Mouse (Mus musculus): ENCODE results near the gene Dppa4. TPM values are rescaled to one million over a fixed set of nuclear protein-coding genes. Genes with fewer than 3 reads are reported as not detected.

Dppa4 gene
- polyA plus RNA-seq, 1 experiment = not detected

GRCm38 (mm10) chr16:48323133-48323532, 39.6 kb downstream of the Dppa4 start:
- no peaks in the 10 kb centered on the region for H3K27me3 ChIP-seq (ENCODE audit: control insufficient read depth, insufficient read depth, low read length)
- H3K36me3 ChIP-seq (ENCODE audit: control insufficient read depth, insufficient read depth, low read length) = no peaks in the 10 kb centered on the region
- no peak overlapping the region for H3K4me3 ChIP-seq (ENCODE audit: control insufficient read depth, insufficient read depth, low read length)
- TF ChIP-seq CTCF (IDR thresholded peaks at IDR 0.05; ENCODE audit: borderline replicate concordance, control insufficient read depth, extremely low read depth, insufficient read depth, low read length, poor library complexity) (no peak), POLR2A (IDR thresholded peaks at IDR 0.05; ENCODE audit: control insufficient read depth, extremely low read depth, insufficient read depth, low read length, poor library complexity) (no peak)
- 93% methylated on average over 6 of the region's 6 CpGs for WGBS
- no peak overlapping the region for H3K27ac ChIP-seq (ENCODE audit: control insufficient read depth, insufficient read depth, low read length)
- no peaks in the 10 kb centered on the region for H3K4me1 ChIP-seq (replicated peaks; ENCODE audit: control insufficient read depth, insufficient read depth, low read length)
- no peak for DNase-seq

- Histone ChIP-seq H3K36me3 (ENCODE audit: control insufficient read depth, insufficient read depth, low read length) (no peaks in the 10 kb centered on the region), H3K27me3 (ENCODE audit: control insufficient read depth, insufficient read depth, low read length) (no peaks in the 10 kb centered on the region), H3K4me1 (replicated peaks; ENCODE audit: control insufficient read depth, insufficient read depth, low read length) (no peaks in the 10 kb centered on the region), H3K27ac (ENCODE audit: control insufficient read depth, insufficient read depth, low read length) (no peak overlapping the region), H3K4me3 (ENCODE audit: control insufficient read depth, insufficient read depth, low read length) (no peak overlapping the region)
- TF ChIP-seq POLR2A (IDR thresholded peaks at IDR 0.05; ENCODE audit: control insufficient read depth, extremely low read depth, insufficient read depth, low read length, poor library complexity) = no peak
- TF ChIP-seq CTCF (IDR thresholded peaks at IDR 0.05; ENCODE audit: borderline replicate concordance, control insufficient read depth, extremely low read depth, insufficient read depth, low read length, poor library complexity) = no peak
- DNase-seq = no peak
- 90% methylated on average over 8 of the region's 8 CpGs for WGBS
Measured at GRCm38 (mm10) chr16:48323602-48324345, 40.2 kb downstream of the Dppa4 start.

GRCm38 (mm10) chr16:48326903-48327302, 43.4 kb downstream of the Dppa4 start:
- no peaks in the 10 kb centered on the region for H3K4me1 ChIP-seq (replicated peaks; ENCODE audit: control insufficient read depth, insufficient read depth, low read length)
- DNase-seq = no peak
- H3K27me3 ChIP-seq (ENCODE audit: control insufficient read depth, insufficient read depth, low read length) = no peaks in the 10 kb centered on the region
- TF ChIP-seq POLR2A (IDR thresholded peaks at IDR 0.05; ENCODE audit: control insufficient read depth, extremely low read depth, insufficient read depth, low read length, poor library complexity) = no peak
- TF ChIP-seq CTCF (IDR thresholded peaks at IDR 0.05; ENCODE audit: borderline replicate concordance, control insufficient read depth, extremely low read depth, insufficient read depth, low read length, poor library complexity) = no peak
- no peak overlapping the region for H3K27ac ChIP-seq (ENCODE audit: control insufficient read depth, insufficient read depth, low read length)
- H3K4me3 ChIP-seq (ENCODE audit: control insufficient read depth, insufficient read depth, low read length) = no peak overlapping the region
- 82% methylated on average over 5 of the region's 5 CpGs for WGBS
- no peaks in the 10 kb centered on the region for H3K36me3 ChIP-seq (ENCODE audit: control insufficient read depth, insufficient read depth, low read length)

GRCm38 (mm10) chr16:48328420-48328819, 44.9 kb downstream of the Dppa4 start:
- no peaks in the 10 kb centered on the region for H3K36me3 ChIP-seq (ENCODE audit: control insufficient read depth, insufficient read depth, low read length)
- H3K27ac ChIP-seq (ENCODE audit: control insufficient read depth, insufficient read depth, low read length) = no peak overlapping the region
- no peak overlapping the region for H3K4me3 ChIP-seq (ENCODE audit: control insufficient read depth, insufficient read depth, low read length)
- H3K4me1 ChIP-seq (replicated peaks; ENCODE audit: control insufficient read depth, insufficient read depth, low read length) = no peaks in the 10 kb centered on the region
- 98% methylated on average over 2 of the region's 2 CpGs for WGBS
- TF ChIP-seq POLR2A (IDR thresholded peaks at IDR 0.05; ENCODE audit: control insufficient read depth, extremely low read depth, insufficient read depth, low read length, poor library complexity) (no peak), CTCF (IDR thresholded peaks at IDR 0.05; ENCODE audit: borderline replicate concordance, control insufficient read depth, extremely low read depth, insufficient read depth, low read length, poor library complexity) (no peak)
- no peaks in the 10 kb centered on the region for H3K27me3 ChIP-seq (ENCODE audit: control insufficient read depth, insufficient read depth, low read length)
- DNase-seq = no peak

- Histone ChIP-seq H3K4me3 (ENCODE audit: control insufficient read depth, insufficient read depth, low read length) (no peak overlapping the region), H3K4me1 (replicated peaks; ENCODE audit: control insufficient read depth, insufficient read depth, low read length) (no peaks in the 10 kb centered on the region), H3K27ac (ENCODE audit: control insufficient read depth, insufficient read depth, low read length) (no peak overlapping the region), H3K36me3 (ENCODE audit: control insufficient read depth, insufficient read depth, low read length) (no peaks in the 10 kb centered on the region), H3K27me3 (ENCODE audit: control insufficient read depth, insufficient read depth, low read length) (no peaks in the 10 kb centered on the region)
- no peak for DNase-seq
- WGBS = 87% methylated on average over 3 of the region's 3 CpGs
- no peak for TF ChIP-seq CTCF (IDR thresholded peaks at IDR 0.05; ENCODE audit: borderline replicate concordance, control insufficient read depth, extremely low read depth, insufficient read depth, low read length, poor library complexity)
- TF ChIP-seq POLR2A (IDR thresholded peaks at IDR 0.05; ENCODE audit: control insufficient read depth, extremely low read depth, insufficient read depth, low read length, poor library complexity) = no peak
Measured at GRCm38 (mm10) chr16:48331822-48332221, 48.3 kb downstream of the Dppa4 start.

GRCm38 (mm10) chr16:48335326-48335725, 51.8 kb downstream of the Dppa4 start:
- TF ChIP-seq POLR2A (IDR thresholded peaks at IDR 0.05; ENCODE audit: control insufficient read depth, extremely low read depth, insufficient read depth, low read length, poor library complexity) (no peak), CTCF (IDR thresholded peaks at IDR 0.05; ENCODE audit: borderline replicate concordance, control insufficient read depth, extremely low read depth, insufficient read depth, low read length, poor library complexity) (no peak)
- H3K4me1 ChIP-seq (replicated peaks; ENCODE audit: control insufficient read depth, insufficient read depth, low read length) = no peaks in the 10 kb centered on the region
- no peaks in the 10 kb centered on the region for H3K36me3 ChIP-seq (ENCODE audit: control insufficient read depth, insufficient read depth, low read length)
- H3K27ac ChIP-seq (ENCODE audit: control insufficient read depth, insufficient read depth, low read length) = no peak overlapping the region
- H3K27me3 ChIP-seq (ENCODE audit: control insufficient read depth, insufficient read depth, low read length) = no peaks in the 10 kb centered on the region
- no peak overlapping the region for H3K4me3 ChIP-seq (ENCODE audit: control insufficient read depth, insufficient read depth, low read length)
- no peak for DNase-seq
- WGBS = 92% methylated on average over 4 of the region's 4 CpGs

Other genes starting within 250 kb of the Dppa4 start
- gene Dppa2, start 20.2 kb downstream of the Dppa4 start, polyA plus RNA-seq (2012; rRNA removed) = not detected in 2 replicates
- not detected in 2 replicates for gene Gm5485, start 128.7 kb downstream of the Dppa4 start, polyA plus RNA-seq (2012; rRNA removed)
- gene Morc1, start 147.5 kb downstream of the Dppa4 start, polyA plus RNA-seq (2012; rRNA removed) = 0.68 and 0.70 TPM in 2 replicates

All from thymus, adult 2 months (tissue).